Mouse (Mus musculus) cerebellum, postnatal 10 days (tissue): ENCODE measurements around the gene Tmem169.
"Not testable (repeated sequence)": the region's sequence is repeated elsewhere in the genome, so short reads cannot be mapped to it uniquely, and the experiment has no call there.

Source experiments
- DNase-seq, 2 experiments: peaks; one replicate each; pipeline ENCODE4 v3.0.0; 2021; ENCODE audit warnings: mixed read lengths in 2 of 2

Gene Tmem169

DNA sequence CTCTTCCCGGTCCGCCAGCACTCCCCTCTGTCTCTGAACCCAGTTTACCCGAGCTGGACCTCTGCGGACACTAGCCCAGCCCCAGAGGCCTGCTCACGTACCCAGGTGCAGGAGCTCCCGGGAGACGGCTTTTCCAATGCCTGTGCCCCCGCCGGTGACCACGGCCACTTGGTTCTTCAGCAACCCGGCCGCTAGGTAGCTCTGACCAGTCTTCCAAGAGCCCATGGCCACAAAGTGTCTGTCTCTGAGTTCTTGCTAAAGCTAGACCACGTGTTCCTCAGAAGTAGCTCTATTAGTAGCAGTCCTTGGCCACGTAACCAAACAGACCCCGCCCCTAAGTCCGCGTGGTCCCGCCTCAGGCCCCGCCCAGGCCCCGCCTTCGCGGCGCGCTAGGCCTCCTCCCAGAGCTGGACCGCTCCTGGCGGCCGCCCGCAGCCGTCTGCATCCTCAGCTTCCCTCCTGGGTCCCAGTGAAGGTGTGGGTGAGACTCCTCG, at the start of gene Tmem169, which contains the start of gene Pecr:
Gene Tmem169 (plus strand): TSS at position 378 of the 494 bp plus-strand sequence.
Gene Pecr (minus strand): TSS at position 323 of the 494 bp plus-strand sequence.
- peak; percentile 97 to 98 for DNase-seq

DNA sequence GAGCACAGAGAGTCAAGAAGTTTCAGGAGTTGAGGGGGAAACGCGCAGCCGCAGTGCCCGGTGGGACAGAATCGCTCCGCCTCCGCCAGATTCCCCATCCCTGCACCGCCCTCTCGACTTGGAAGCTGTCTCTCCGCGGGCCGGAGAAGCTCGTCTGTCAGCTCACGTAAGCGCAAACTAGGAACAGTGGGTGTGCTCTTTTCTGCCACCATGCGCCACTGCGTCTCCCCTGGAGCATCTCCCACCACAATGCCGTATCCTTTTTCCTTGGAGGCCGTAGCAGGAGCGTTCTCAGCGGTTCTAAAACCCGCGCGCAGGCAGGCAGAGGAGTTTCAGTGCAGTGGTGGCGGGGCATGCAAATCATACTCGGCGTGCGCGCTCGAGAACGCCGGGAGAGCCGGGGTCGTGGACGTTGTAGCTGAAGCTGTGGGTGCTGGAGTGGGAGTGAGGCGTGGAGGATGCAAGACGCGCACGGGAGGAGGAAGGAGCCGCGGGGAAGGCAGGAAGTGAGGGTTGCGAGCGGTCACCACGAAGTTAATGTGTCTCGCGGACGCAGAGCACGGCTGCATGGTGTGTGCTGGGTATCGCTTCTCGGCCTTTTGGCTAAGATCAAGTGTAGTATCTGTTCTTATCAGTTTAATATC, 47.7 kb upstream of the Tmem169 start:
- peak; percentile 83 to 87 for DNase-seq

DNA sequence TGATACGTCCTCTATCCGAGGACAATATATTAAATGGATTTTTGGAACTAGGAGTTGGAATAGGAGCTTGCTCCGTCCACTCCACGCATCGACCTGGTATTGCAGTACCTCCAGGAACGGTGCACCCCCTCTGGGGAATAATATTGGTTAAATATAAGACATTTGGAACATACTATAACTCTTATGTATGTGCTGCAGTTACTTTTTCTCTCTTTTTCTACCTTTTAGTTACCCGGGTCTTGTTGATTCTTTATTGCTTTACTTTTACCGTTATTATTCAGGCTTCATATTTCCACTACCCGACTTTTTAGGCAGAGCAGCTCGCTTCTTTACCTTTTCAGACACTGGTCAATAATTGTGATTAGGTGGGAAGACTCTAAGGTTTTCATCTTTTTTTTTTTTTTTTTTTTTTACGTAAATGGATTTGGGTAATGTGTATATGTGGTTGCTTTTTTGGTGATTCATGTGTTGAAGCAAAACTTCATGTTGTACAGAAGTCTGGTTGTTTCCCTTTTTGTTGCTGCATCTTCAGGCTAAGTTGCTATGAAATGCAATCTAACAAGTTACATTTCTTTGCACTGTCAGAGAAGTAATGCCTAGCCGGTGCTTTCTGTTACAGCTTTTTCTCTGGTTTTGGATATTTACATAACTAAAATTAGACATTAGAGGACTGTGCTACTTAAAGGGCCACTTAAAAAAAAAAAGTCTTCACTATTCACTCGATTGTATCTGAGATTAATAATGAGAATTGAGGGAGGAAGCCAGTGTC, 47.0 kb upstream of the Tmem169 start:
- peak; percentile 67 to 75 for DNase-seq

DNA sequence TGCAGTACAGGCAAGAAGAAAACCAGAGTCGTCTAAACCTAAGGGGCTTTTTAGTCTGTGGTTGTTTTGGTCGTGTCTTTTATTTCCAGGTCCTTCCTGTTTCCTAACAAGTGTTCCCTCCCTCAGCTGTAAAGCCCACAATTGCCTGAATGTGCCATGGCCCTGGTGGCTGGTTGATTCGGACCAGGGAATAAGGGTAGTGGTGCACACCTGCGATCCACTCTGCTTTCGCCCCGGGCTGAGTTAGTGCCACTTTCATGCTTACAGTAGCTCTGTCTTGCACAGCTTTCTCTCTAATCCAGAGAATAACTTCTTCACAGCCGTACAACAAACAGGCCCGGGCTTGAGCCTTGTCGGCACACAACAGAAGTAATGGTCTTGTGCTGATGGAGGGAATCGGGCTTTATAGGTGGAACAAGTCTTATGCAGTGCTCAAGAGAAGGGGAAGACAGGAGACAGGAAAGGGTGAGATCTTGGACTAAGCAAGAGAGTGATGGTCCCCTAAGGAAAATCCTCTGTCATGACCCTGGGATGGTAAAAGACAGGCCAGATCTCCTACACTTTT, 46.1 kb upstream of the Tmem169 start:
- DNase-seq: no peak

DNA sequence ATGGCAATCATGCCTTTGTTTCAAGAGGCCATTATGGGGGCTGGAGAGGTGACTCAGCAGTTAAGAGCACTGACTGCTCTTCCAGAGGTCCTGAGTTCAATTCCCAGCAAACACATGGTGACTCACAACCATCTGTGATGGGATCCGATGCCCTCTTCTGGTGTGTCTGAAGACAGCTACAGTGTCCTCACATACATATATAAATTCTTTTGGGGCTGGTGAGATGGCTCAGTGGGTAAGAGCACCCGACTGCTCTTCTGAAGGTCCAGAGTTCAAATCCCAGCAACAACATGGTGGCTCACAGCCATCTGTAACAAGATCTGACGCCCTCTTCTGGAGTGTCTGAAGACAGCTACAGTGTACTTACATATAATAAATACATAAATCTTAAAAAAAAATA, 45.1 kb upstream of the Tmem169 start:
- DNase-seq: not testable (repeated sequence)

DNA sequence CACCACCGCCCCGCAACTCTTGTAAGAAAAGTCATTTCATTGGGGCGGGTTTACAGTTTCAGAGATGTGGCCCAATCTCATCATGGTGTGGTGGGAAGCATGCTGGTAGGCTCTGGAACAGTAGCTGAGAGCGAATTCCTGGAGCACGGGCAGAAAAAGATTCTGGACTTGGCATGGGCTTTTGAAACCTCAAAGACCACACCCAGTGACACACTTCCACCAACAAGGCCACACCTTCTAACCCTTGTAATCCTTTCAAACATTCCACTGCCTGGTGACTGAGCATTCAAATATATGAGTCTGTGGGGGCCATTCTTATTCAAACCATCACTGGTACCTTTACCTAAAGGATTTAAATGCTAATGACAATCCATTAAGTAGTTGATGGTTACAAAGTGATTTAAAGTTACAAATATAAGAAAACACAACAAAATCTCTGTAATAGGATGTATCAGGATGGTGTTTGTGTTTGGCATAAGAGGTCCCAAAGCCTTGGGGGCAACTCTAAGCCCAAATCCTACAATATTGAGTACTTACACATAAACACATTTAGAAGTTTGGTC, 41.5 kb upstream of the Tmem169 start:
- no peak for DNase-seq

DNA sequence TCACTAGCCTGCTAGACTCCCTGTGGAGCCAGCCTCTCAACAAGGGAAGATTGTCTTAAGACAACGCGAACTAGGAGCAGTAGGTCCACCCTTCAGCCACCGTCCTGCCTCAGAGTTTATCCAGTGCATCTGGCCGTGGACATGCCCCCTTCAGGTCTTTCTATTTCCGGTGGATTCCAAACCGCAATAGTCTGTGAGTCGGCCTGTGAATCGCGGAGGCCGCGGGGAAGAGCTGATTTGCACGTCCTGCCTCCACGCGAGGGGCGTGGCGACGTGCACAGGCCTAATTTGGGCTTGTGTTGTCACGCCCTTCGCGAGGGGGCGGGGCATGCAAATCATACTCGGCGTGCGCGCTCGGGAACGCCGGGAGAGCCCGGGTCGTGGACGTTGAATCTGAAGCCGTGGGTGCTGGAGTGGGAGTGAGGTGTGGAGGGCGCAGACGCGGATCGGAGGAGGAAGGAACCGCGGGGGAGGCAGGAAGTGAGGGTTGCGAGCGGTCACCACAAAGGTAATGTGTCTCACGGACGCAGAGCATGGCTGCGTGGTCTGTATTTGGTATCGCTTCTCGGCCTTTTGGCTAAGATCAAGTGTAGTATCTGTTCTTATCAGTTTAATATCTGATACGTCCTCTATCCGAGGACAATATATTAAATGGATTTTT, 40.4 kb upstream of the Tmem169 start:
- DNase-seq: peak; percentile 98

DNA sequence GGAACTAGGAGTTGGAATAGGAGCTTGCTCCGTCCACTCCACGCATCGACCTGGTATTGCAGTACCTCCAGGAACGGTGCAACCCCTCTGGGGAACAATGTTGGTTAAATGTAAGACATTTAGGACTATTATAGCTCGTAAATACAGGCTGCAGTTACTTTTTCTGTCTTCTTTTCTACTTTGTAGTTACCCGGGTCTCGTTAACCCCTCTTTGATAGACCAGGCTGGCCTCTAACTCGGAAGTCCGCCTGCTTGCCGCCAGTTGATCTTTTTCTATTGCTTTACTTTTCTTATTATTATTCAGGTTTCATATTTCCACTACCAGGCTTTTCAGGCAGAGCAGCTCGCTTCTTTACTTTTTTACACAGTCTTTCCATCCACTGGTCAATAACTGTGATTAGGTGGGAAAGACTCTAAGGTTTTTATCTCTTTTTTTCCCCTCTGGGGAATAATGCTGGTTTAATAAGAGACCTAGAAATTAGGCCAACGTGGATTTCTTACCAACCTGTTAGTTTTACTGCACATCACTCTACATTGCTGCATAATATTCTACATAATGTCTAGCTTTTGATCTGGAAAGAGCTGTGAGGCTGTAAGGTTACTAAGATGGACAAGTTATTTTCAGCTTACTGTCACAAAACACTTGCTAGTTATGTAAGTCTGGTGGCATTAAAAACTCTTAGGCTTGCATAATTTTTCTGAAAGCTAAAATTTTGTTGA, 39.7 kb upstream of the Tmem169 start:
- peak; percentile 42 to 47 for DNase-seq

DNA sequence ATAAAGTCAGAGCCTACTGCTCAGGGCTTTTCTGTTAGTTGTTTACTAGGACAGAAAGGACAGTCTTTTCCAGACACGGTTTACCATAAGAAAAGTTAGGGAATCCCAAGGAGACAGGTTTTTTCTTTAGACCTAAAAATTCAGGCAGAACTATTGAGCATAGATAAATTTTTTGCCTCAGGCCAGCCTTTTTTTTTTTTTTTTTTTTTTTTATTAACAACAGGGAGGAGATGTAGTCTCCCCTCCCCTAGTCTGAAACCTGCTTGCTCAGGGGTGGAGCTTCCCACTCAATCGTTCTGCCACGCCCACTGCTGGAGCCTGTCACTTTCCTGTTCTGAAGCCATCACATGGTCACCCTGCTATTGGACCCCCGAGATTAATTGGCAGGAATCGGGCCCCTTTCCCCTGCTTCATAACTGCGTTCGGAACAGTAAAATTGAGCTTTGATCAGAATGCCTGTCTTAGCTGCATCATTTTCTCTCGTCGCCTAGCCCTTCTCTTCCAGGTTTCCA, 35.9 kb upstream of the Tmem169 start:
- DNase-seq: not testable (repeated sequence)

DNA sequence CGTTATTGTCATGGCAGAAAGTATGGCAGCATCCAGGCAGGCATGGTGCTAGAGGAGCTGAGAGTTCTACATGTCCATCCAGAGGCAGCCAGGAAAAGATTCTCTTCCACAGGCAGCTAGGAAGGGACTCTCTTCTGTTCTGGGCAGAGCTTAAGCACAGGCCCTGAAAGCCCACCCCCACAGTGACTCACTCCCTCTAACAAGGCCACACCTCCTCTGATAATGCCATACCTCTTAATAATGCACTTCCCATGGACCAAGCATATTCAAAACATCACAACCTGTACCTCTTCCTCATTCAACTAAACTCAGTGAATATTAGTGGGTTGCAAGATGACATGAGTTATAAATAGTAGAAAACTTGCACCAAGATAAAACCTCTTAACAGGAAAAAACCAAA, 32.4 kb upstream of the Tmem169 start:
- no peak for DNase-seq

DNA sequence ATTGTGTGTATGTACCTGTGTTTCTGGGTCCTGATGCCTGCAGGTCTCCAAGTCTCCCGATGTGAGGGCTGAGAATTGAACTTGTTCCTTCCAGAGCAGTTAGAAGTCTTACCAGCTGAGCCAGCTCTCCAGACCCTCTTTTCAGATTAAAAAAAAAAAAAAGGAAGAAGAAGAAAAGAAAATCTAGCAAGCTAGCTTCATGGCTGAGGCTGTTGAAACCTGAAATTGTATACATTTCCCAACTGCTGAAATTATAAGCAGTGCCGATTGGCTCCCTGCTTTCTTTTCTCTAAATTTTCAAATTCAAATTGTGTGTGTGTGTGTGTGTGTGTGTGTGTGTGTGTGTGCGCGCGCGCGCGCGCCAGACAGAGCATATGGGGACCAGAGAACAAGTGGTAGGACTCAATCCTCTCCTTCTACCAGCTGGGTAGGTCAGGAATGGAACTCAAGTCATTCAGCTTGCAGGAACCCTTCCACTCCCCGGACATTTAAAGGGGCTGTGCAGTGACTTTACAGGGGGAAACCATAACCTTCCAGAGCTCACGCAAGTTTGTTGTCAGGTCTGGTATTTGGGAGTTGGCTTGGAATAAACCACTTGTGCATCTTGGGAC, 30.2 kb upstream of the Tmem169 start:
- DNase-seq: peak; percentile 32 to 40

DNA sequence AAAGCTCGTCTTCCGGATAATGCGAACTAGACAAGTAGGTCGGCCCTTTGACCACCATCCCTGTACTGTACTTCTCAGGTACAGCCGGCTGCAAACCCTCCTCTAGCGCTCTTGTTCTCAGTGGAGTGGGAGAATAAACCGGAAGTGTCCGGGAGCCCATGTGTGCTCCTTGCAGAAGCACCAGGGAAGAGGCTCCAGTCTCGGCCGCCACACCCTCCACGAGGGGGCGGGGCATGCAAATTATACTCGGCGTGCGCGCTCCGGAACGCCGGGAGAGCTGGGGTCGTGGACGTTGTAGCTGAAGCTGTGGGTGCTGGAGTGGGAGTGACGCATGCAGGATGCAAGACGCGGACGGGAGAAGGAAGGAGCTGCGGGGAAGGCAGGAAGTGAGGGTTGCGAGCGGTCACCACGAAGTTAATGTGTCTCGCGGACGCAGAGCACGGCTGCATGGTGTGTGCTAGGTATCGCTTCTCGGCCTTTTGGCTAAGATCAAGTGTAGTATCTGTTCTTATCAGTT, 29.6 kb upstream of the Tmem169 start:
- peak; percentile 93 to 94 for DNase-seq

DNA sequence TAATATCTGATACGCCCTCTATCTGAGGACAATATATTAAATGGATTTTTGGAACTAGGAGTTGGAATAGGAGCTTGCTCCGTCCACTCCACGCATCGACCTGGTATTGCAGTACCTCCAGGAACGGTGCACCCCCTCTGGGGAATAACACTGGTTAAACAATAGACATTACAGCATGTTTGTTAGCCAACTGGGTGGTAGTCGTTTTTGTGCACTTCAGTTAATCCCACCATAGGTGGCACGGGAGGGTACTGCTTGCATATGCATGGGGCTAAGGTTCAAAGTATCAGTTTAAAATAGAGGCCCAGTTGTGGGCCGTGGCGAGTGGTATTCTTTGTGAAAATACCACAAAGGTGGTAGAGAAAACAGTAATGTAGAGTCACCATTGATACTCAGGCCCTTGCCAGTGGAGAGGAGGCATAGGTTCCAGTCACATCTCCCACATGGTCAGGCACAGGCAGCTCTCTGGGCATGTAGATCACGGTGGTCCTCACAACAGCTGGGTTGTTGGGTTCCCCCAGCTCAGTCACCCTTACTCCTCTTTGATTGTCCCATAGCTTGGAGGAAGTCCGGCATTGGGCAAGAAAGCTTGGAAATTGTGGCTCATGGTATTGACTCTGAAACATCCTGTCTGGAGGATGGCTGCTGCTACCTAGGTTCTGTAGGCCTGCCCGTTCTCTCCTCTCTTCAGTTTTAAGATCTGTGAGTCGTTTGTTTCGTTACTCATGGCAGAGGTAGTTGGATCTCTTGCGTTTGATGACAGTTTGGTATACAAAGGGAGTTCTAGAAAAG, 28.9 kb upstream of the Tmem169 start:
- DNase-seq: peak; percentile 74 to 80

DNA sequence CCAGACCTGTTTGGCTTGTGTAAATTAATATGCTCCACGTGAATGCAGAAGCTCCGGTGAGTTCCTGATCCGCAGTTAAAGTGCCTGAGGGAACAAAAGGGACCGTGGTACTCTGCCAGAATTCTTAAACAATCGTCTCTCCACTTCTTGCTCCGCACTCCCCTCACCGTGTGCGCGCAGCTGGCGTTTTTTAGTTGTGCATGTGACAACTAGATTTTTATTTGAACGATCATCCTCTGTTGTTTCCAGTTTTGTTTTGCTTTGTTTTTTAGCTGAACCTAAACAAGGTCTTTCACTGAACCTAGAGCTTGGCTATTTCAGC, 28.4 kb upstream of the Tmem169 start:
- peak in 1 of 2 experiments; percentile 26 for DNase-seq

DNA sequence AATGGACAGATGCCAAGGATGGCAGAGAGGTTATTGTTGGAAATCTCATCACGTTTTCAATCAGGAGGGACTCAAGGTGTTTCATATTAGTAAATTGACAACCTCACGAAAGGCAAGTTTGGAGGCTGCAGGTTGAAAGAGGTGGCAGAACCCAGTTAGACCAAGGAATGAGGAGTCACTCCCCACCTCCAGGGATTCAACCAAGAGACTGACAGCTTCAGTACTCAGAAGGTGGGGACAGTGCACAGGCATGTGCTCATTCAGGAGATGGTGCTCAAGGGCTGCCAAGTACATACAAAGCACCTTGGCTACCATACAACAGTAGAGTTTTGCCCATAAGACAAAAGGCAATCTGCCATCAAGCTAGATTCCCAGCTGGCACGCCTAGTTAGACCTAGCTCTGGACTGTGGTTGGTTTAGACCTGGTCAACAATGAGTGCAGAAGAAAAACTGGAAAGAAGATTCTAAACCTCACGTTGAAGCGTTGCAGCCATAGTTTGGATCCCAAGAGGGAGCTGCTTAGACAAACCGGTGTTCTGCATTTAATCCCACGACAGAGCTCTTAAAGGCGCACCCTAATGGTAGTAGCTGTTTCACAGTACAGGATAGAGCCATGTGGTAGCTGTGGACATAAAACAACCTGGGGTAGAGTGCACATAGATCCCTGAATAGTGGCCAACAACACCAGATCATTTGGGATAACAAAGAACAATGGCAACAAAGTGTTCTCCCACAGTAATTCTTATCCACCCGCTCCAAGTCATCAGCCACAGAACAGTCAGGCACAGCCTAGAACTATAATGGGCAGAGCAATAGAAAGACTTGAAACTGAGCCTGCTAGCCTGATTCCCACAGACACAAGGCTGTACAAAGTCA, 27.6 kb upstream of the Tmem169 start:
- peak; percentile 25 to 29 for DNase-seq

DNA sequence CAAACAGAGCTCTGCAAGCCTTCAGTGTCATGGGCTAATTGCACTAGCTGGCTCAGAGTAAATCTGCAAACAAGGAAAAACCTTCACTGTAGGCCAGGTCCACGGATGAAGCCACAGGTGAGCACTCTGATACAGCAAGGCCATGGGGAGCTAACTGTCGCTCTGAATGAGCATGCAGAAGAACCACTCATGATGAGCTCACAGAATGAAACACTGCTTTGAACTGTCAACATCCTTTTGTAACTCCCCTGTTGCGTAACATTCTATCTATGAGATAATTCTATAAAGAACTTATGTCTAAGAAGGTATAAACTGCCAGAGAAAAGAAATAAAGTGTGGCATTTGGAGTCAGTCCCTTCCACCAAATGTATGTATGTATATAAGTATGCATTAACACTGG, 21.1 kb upstream of the Tmem169 start:
- no peak for DNase-seq

DNA sequence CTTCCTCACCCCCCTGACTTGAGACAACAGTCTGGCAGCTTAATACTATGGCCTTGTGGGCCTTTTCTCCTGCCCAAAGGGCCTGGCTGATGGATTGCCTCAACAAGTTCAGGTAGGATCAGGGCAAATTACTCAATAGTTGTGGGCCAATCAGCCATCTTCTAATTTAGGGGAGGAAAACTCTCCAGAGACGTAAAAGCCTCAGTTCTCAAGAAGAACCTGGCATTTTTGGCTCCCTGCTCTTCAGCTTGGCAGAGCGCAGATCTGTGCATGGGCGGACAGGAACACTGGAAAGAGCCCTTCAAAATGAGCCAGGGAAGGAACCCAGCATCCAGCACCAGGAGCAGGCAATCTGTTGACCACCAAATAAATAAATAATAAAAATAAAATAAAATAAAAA, 6.1 kb upstream of the Tmem169 start:
- peak; percentile 20 to 47 for DNase-seq

DNA sequence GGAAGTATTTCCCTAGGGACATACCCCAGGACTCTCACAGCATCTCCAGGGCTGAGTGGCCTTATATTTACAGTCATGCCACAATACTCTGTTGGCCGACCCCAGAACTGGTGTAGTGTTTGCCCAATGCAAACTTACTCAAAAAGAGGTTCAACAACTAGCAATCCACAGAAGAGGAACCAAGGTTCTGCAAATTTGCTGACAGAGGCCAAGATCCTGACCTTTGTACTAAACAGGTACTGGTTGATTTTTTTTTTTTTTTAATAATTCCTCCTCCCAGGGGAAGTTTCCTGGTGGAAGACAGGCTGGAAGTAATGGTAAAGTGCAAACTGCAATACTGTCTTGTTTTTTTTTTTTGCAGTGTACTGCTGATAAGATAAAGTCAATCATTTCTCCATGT, 1.6 kb upstream of the Tmem169 start:
- DNase-seq: no peak

DNA sequence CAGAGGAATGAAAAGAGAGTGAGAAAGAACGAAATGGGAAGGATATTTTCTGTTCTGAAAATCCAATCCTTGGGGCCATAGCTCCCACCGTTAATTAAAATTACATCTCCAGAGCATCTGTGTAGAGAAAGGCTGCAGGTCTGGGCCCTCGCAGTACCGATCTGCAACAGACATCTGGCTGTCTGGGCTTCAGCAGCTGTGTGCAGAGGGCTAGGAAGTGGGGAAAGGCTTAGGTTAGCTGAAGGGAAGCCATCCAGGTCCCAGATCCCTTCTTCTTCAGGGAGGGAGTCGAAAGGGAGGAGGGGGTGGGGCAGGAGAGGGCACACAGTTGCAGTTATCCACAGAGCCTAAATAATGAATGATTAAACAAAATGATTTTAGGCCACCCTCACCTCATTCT, 370 bp downstream of the Tmem169 start:
- DNase-seq: peak; percentile 53 to 61
